Mouse (Mus musculus) spleen, embryonic (tissue): ENCODE measurements around the gene Ppp6r1.

Source experiments
- CTCF ChIA-PET: fragments of 350-600 bp; sonication (Branson Sonifier 250); formaldehyde crosslinking; loops from one replicate; lab custom pipeline; 2022; lab: Charles Lee

Gene Ppp6r1

DNA sequence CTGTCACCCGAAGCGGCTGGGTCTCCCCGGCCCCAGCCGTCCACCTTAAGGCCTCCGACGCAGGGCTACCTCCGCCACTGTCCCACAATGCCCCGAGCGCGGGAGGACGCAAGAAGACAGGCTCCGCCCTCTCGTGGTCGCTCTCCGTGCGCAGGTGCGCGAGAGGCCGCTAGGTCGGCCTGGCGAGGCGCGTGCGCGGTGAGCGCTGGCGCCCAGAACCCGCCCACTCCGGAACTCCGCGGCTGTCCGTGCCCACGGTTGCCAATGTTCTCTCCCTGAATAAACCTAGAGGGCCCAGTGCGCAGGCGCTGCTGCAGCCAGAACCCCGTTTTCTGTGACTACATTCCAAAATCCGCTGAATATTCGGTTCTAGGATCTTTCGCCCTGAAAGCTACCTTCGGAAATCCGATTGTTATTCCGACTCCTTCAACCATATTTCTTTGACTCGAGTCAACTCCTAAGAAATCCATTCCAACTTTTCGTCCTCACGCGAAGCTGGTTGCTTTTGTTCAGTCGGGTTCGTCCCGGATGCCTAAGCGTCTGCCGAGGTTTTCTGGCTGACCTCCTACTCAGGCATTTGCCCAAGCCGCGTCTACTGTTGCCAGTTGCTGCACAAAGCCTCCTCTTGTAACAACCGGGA lies at the start of gene Ppp6r1:
TSS of gene Ppp6r1 (minus strand) at position 108 of the 640 bp plus-strand sequence.
- CTCF ChIA-PET, result no interaction called here

DNA sequence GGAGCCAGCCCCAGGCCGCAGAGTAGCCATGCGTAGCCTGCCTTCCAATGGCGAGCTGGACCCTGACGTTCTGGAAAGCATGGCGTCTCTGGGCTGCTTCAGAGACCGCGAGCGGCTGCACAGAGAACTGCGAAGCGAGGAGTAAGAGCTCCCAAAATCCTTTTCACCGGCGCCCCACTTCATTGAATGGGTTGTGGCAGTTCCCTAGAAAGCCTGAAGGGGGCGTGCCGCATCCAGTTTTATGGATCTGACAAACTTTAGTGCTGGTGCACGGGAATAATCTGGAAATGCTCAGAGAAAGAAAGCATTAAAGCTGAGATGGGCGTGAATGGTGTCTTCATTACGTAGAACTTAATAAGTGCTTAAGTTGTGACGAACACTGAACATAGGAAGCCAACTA lies 46.3 kb upstream of the Ppp6r1 start:
- CTCF ChIA-PET, result no interaction called here

DNA sequence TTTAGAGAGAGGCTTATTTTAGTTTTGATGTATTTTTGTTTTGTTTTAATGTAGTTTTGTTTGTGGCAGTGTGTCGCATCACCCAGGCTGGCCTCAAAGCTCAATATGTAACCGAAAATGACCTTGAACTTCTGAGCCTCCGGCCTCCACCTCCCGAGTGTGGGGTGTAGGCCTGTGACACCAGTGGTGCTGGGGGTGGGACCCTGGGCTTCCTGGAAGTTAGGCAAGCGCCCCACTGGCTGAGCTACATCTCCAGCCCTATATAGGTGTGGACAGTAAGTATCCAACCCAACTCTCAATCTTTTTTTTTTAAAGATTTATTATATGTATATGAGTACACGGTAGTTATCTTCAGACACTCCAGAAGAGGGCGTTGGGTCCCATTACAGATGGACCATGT lies 44.4 kb upstream of the Ppp6r1 start:
- CTCF ChIA-PET, result no interaction called here

DNA sequence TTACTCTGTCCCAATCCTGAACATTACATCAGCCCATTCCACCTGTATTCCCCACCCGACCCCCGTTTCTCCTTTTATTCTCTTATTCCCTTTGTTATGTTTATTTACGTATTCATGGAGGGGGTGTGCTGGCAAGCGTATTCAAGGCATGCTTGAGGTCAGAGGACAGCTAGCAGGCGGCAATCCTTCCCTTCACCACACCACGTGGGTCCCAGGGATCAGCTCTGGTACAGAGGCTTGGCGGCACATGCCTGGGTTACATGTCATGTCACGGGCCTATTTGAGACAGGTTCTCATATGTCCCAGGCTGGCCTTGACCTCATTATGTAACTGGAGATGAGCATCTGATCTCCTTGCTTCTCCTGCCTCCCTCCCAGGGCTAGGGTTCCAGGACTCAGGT lies 43.5 kb upstream of the Ppp6r1 start:
- CTCF ChIA-PET, result no interaction called here

DNA sequence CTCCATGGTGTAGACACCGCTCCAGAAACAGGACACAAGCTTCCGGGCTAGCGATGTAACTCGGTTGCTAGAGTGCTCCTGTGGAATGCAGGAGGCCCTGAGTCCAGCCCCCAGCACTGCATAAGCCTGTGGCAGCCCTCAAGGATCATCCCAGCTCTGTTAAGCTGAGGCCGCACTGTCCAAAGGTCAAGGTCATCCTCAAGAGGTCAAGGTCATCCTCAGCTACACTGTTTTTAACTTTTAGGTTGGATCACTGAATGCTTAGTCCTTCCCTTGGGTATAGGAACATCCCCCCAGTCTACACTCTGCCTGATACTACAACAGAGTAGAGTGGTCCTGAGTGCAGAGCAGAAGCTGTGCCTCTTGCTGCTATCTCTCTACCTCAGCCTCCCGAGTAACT lies 34.2 kb upstream of the Ppp6r1 start:
- CTCF ChIA-PET, result no interaction called here

DNA sequence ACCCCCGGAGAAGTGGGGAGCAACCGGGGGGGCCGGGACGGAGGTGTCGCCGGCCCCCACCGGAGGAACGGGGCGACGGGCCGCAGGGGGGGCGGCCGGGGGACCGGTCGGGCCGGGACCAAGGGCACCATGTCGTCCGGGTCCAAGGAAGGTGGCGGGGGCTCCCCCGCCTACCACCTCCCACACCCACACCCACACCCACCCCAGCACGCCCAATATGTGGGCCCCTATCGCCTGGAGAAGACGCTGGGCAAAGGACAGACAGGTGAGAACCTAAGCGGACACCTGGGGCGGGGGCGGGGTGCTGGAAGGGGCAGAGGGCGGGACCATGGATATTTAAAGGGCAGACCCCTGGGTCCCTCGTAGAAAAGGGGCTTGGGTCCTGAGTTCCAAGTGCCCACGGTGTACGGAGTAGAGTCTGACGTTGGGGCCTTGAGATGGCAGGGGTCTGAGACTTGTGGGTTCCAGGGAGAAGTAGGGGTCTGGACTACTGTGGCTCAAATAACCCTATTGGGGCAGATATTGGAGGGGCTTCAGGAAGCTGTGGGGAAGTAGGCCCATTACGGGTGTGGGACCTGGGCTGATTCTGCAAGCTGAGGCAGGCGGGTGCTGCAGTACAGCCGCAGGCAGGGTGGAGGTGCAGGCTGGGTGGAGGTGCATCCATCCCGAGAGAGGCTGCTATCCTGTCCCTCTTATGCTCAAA lies 32.3 kb upstream of the Ppp6r1 start:
- CTCF ChIA-PET, result no interaction called here

DNA sequence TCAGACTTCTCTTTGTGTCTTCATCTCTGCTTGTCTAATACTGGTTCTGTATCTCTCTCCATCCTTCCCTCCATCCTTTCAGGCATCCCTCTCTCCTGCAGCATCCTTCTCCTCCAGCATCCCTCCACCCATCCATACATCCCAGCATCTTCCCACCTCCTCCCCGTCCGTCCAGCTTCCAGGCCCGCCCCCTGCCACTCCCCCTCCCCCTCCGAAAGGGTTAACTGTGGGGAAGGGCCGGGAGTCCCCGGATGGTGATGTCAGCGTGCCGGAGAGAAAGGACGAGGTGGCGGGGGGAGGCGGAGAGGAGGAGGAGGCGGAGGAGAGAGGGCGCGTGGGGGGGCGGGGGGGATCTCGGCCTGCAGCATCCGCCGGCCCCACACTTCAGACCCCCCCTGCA lies 31.6 kb upstream of the Ppp6r1 start, which contains the start of gene Brsk1:
TSS of gene Brsk1 (plus strand) at position 218 of the 400 bp plus-strand sequence.
- CTCF ChIA-PET, result no interaction called here

DNA sequence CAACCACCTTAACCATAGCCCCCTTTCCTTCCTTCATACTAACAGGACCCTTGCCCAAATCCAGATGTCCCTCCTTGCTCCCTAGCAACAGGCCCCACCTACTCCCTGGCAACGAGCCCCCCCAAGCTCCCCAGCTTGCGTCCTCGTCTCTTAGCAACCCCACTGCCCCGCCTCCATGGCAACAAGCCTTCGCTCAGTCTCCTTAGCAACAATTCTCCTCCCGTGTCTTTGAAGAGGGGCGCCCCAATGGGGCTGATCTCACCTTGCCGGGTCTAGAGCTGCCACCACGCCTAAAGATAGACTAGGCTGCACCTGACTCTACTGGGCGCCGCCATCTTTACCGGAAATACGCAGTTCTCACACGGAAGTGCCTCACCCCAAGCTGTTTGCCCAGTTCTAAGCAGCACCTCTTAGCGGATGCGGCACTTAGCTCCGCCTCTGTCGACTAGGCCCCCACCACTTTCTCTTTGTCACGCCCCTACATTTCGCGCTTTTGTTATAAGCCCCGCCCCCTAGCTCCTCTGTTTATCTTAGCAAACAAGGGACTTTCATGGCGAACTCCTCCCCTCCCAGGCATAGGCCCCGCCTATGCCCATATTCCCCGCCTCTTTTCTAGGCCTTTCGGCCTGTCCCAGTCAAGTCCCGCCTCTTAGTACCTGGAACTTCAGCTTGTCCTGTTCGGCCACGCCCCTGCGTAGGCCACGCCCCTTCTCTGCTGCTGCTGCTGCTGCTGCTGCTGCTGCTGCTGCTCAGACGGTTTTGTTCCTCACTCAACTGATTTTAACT lies 26.0 kb upstream of the Ppp6r1 start, which contains the start of gene Hspbp1:
TSS of gene Hspbp1 (minus strand) at position 437 of the 786 bp plus-strand sequence.
- CTCF ChIA-PET, result no interaction called here

DNA sequence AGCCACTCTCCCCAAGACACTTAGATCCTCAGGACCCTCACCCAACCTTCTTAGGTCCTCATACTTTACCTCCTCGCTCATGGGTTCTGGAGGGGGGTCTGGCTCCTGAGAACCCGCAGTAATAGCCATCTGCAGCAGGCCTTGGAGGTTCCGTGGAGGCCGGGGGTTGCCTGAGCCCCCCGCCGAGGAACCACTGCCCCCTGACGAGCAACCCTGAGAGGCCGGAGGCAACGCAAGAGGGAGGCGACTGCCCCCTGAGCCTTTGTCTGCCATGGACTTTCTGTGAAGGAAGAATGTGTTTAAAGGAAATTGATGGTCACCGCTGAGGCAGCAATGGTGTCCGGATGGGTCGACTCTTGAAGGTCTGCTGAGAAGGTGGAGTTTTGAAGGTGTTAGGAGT lies 25.4 kb upstream of the Ppp6r1 start:
- CTCF ChIA-PET, result no interaction called here

DNA sequence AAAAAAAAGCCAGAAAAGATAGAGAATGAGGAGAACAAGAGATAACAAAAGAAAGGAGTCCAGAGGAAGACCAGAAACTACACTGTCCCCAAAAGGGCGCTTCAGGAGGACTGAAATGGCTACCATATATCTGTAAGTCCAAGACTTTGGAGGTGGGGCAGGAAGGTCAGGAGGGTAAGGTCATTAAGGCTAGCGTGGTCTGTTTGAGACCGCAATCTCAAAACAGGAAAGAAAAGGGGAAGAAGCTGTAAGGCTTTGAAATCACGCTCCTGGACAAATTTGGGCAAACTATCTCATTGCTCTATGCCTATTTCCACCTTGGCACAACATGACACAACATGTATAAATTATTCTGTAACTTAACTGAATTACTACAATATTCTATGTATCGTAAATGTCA lies 24.5 kb upstream of the Ppp6r1 start:
- CTCF ChIA-PET, result interaction anchor here (0.6 to 0.7 kb wide), 2 partner anchors 10 to 16 kb away, joined by 7 to 14 read pairs; no protein-coding TSS in a partner anchor

DNA sequence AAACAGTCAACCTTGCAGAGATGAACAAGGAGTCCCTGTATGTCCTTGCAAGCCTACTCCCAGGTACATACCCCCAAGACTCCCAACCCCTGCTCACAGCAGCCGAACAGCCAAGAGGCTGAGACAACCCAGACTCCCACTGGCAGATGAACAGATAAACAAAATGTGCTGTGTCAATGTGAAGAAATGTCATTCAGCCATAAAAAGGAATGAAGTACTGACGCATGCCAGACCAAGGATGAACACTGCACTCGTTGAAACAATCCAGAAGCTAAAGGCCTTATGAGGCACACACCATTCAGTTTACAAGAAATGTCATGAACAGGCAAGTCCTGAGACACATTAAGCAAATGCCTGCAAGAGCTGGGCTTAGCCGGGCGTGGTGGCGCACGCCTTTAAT lies 16.4 kb upstream of the Ppp6r1 start:
- CTCF ChIA-PET, result interaction anchor here (0.6 kb wide), 1 partner anchor 29 kb away, joined by 3 read pairs; no protein-coding TSS in a partner anchor

DNA sequence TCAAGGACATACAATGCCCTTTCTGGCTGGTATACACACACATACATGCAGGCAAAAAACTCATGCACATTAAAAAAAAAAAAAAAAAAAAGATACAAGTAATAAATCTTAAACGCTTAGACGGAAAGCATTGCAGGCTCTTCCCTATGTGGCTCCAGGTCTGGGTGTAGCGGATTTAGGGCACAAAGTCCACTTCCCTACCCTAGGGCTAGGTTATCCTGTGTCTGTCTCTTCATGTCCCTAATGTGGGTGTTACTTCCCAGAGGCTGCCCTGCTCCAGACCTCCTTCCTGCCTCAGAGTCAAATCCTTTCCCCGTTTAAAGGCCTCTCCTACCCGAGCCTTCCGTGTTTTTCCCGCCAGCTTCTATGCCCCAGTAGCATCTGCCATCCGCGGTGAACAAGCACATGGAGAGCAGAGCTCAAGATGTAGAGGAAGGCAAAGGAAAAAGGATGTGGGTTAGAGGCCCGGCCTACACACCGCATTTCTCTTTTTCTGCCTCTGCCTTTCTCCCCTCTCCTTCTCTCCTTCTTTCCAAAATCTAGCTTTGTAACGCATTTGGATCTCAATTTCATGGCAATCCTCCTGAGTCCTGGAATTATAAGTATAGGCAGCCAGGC lies 15.4 kb upstream of the Ppp6r1 start:
- CTCF ChIA-PET, result no interaction called here

DNA sequence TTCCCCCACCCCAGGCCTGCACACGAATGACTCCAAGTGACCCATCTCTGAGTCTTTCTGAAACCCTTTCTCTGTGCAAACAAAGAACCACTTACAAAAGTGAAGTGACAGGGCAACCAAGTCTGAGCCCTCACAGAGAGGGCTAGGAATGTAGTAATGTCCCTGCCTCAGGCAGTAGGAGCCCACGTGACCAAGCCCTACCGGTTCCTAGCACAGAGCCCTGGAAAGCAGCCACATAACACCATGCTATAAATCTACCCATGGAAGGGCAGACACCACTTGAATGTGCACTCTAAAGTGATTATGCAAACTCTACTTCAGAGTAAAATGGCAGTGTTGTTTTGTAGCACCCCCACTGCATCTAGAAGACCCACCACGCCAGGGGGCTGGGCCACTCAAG lies 13.1 kb upstream of the Ppp6r1 start:
- CTCF ChIA-PET, result no interaction called here

DNA sequence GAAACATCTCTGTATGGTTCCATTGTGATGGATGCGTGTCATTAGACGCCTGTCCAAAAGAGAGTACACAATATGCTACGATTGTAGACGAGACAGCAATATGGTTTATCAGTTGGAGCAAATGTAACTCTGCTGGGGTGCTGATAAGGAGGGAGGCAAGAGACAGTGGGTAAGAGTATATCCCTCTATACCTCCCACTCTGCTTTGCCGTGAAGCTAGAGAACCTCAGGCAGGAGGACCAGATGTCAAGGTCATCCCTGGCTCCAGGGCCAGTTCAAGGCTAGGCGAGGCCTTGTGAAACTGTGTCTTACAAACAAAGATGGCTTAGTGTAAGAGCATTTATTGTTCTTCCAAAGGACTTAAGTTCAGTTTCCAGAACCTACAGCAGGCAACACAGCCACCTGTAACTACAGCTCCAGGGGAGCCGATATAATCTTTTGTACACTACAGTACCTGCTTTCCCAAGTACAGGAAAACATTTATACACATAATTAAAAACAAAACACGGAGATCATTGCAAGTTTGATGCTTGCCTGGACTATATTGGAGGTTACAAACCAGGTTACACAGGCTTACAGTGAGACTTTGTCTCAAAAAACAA lies 11.9 kb upstream of the Ppp6r1 start:
- CTCF ChIA-PET, result no interaction called here

DNA sequence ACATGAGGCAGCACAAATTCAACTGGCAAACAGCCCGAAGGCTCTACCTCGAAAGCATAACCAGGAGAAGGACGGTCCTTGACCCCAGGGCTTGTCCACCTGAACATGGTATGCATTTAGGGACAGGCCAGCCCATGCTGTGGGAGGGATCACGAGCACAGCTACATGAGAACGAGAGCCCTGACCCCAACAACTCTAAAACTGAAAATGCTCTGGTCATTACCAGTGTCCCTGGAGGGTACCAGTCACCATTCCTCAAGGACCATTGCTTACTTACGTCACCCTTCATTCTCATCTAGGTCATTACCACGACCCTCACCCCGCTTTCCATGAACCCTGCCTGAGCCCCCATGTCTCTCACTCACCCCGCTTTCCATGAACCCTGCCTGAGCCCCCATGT lies 10.3 kb upstream of the Ppp6r1 start:
- CTCF ChIA-PET, result no interaction called here

DNA sequence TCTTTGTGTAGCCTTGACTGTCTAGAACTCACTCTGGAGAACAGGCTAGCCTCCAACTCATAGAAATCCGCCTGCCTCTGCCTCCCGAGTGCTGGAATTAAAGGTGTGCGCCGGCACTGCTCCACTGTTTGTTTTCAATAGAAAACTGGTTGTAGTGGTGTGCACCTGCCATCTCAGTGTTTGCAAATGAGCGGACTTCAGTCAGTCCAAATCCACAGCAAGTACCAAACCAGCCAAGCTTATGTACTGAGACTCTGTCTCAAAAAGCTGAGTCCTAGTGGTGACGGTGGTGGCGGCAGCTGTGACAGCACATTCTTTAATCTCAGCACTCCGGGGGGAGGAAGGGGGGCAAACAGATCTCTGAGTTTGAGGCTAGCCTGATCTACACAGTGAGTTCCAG lies 9.7 kb upstream of the Ppp6r1 start:
- CTCF ChIA-PET, result no interaction called here

DNA sequence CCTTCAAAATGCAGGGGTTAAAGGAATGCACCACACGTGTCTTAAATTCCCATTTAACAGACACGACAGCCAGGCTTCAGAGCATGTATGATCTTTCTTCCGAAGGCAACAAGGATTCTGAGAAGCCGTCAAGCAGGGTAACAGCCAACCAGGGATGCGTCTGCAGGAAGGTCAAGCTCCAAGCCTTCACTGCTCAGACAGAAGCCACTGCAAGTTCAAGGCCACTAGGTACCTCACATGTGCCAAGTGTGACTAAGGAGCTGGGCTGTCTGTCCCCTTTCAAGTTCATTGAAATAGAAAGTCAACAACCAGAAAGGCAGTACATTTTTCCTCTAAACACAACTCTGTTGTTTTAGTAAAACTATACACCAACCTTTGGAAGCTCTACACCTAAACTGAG lies 8.1 kb upstream of the Ppp6r1 start:
- CTCF ChIA-PET, result interaction anchor here (0.5 kb wide), 1 partner anchor 16 kb away, joined by 14 read pairs; no protein-coding TSS in a partner anchor

DNA sequence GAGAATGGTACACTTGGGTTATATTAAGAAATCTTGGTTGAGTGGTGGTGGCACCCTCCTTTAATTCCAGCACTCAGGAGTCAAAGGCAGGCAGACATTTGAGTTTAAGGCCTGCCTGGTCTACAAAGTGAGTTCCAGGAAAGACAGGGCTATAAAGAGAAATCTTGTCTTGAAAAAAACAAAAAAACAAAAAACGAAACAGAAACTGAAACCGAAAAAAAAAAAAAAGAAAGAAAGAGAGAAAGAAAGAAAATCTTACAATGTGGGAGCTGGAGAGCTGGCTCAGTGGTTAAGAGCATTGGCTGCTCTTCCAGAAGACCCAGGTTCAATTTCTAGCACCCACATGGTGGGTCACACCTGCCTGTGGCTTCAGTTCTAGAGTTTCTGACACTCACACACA lies 4.9 kb upstream of the Ppp6r1 start:
- CTCF ChIA-PET, result no interaction called here

DNA sequence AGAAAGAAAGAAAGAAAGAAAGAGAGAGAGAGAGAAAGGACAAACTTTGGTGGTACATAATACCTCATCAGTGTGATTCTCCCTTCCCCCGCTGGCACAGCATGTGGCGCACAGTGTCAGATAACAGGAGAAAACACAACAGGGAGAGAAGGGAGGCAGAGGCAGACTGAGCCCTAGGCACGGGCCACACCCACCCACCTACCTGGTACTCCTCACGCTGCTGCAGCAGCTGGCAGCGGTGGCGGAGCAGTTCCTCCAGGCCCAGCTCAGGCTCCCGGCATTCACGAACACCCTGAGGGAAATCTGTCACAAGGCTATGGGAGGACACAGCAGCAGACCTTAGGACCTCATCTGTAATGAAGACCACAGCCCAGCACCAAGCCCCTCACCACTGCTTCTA lies 4.4 kb upstream of the Ppp6r1 start:
- CTCF ChIA-PET, result no interaction called here

DNA sequence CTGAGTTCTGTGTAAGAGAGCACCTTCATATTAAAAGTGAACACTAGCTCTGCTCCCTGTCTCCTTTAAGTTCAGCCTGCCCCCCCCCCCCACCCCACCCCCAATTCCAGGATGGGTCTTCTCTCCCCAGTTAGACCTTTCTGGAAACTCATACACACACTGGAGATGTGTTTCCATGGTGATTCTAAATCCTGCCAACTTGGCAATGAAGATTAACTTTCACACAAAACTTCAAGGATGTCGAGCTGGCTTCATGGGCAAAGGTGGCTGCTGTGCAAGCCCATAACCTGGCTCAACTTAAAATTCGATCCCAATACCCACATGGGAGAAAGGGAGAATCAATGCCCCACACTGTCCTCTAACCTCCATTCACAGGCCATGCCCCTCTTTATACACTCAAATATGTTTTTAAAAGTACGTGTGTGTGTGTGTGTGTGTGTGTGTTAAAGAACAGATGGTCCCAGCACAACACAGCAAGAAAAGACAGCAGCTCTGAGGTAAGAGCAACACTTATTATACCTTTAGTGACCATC lies 1.2 kb upstream of the Ppp6r1 start:
- CTCF ChIA-PET, result no interaction called here
